Comparison of ENCODE assay signal across 15 mouse cellular contexts in the genomic region with DNA sequence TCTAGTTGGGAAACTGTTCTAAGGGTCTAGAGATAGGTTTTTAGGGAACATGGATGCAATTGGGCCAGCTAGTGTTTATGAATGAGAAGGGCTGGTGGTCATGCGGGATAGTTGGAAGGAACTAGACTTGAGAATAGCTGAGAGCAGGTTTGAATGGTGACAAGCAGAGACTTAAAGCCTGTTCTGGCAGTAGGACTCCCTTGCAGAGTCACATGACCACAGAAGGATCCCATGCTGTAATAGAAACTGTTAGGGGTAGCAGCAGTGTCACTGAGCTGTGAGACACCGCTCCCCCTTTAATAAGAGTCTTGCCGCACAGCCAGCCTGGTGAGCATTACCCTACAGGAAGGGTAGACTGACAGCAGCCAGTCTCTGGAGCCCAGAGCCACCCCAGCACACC.
DNase-seq lines count a peak whose midpoint lies in the region; ATAC-seq and TF ChIP-seq lines count a peak whose summit lies in the region.
"Had no signal": no experiment of that assay in that cellular context is flagged by ENCODE, and none has a peak within 500 bp of the region (broad histone marks: within the 10 kb centered on the region; RNA-seq: fewer than 3 reads in every experiment).

No protein-coding gene starts in this region.

- DNase-seq in heart, adult 2 months: no peak
- no peak for DNase-seq in cerebellum, postnatal 4 days (ENCODE audit: low spot score in 2 of 2)
- DNase-seq: kidney, adult 11 months; thymus, adult 2 months had no signal

- H3K27me3 ChIP-seq in heart, embryonic 13.5 days (replicated peaks): no peaks in the 10 kb centered on the region
- no peaks in the 10 kb centered on the region for H3K27me3 ChIP-seq in heart, adult 2 months (ENCODE audit: control insufficient read depth, insufficient read depth, low read length)
- no peaks in the 10 kb centered on the region for H3K27me3 ChIP-seq in hindbrain, embryonic 15.5 days
- no peaks in the 10 kb centered on the region for H3K27me3 ChIP-seq in hindbrain, embryonic 16.5 days (replicated peaks; ENCODE audit: control insufficient read depth, insufficient read depth, low read length)
- H3K27me3 ChIP-seq in midbrain, embryonic 13.5 days: no peaks in the 10 kb centered on the region
- no peaks in the 10 kb centered on the region for H3K27me3 ChIP-seq in midbrain, embryonic 15.5 days (replicated peaks)
- H3K27me3 ChIP-seq in neural tube, embryonic 14.5 days (ENCODE audit: control insufficient read depth, insufficient read depth, low read length): no peaks in the 10 kb centered on the region
- H3K27me3 ChIP-seq: embryonic facial prominence, embryonic 12.5 days; stomach, embryonic 15.5 days had no signal

- no peak for TF ChIP-seq EP300 in heart, adult 2 months (IDR thresholded peaks at IDR 0.05; ENCODE audit: insufficient read depth, low read depth, low read length)

- no peaks in the 10 kb centered on the region for H3K9me3 ChIP-seq in heart, embryonic 13.5 days
- H3K9me3 ChIP-seq in hindbrain, embryonic 15.5 days: no peaks in the 10 kb centered on the region
- no peaks in the 10 kb centered on the region for H3K9me3 ChIP-seq in hindbrain, embryonic 16.5 days (ENCODE audit: control insufficient read depth, low read length)
- H3K9me3 ChIP-seq in midbrain, embryonic 13.5 days: no peaks in the 10 kb centered on the region
- no peaks in the 10 kb centered on the region for H3K9me3 ChIP-seq in midbrain, embryonic 15.5 days
- no peaks in the 10 kb centered on the region for H3K9me3 ChIP-seq in neural tube, embryonic 14.5 days (ENCODE audit: control insufficient read depth, low read length)
- H3K9me3 ChIP-seq: embryonic facial prominence, embryonic 12.5 days; midbrain, embryonic 10.5 days; stomach, embryonic 15.5 days had no signal

- peak overlapping the region; percentile 64 for H3K4me2 ChIP-seq in heart, embryonic 13.5 days
- no peak overlapping the region for H3K4me2 ChIP-seq in hindbrain, embryonic 15.5 days
- H3K4me2 ChIP-seq in hindbrain, embryonic 16.5 days (ENCODE audit: low read length): no peak overlapping the region
- no peak overlapping the region for H3K4me2 ChIP-seq in midbrain, embryonic 13.5 days (replicated peaks)
- H3K4me2 ChIP-seq in midbrain, embryonic 15.5 days: no peak overlapping the region
- no peak overlapping the region for H3K4me2 ChIP-seq in neural tube, embryonic 14.5 days (ENCODE audit: low read depth, low read length)
- H3K4me2 ChIP-seq: embryonic facial prominence, embryonic 12.5 days; stomach, embryonic 15.5 days had no signal

- H3K4me3 ChIP-seq in heart, embryonic 13.5 days: no peak overlapping the region
- H3K4me3 ChIP-seq in heart, adult 2 months: no peak overlapping the region
- H3K4me3 ChIP-seq in hindbrain, embryonic 15.5 days: no peak overlapping the region
- H3K4me3 ChIP-seq in hindbrain, embryonic 16.5 days (ENCODE audit: low read length): no peak overlapping the region
- no peak overlapping the region for H3K4me3 ChIP-seq in midbrain, embryonic 13.5 days (replicated peaks)
- H3K4me3 ChIP-seq in midbrain, embryonic 15.5 days: no peak overlapping the region
- H3K4me3 ChIP-seq in neural tube, embryonic 14.5 days (ENCODE audit: low read depth, low read length): no peak overlapping the region
- H3K4me3 ChIP-seq: embryonic facial prominence, embryonic 12.5 days; midbrain, embryonic 10.5 days; stomach, embryonic 15.5 days had no signal

- H3K36me3 ChIP-seq in heart, embryonic 13.5 days: no peaks in the 10 kb centered on the region
- no peaks in the 10 kb centered on the region for H3K36me3 ChIP-seq in heart, adult 2 months (ENCODE audit: control insufficient read depth, insufficient read depth, low read length)
- no peaks in the 10 kb centered on the region for H3K36me3 ChIP-seq in hindbrain, embryonic 15.5 days
- H3K36me3 ChIP-seq in hindbrain, embryonic 16.5 days (ENCODE audit: control insufficient read depth, insufficient read depth, low read length): no peaks in the 10 kb centered on the region; the same call in 1 of the 2 replicates
- H3K36me3 ChIP-seq in midbrain, embryonic 13.5 days: 0 out of 2 replicates have a peak, but pooled peaks cover 5% of the 10 kb centered on the region
- no peaks in the 10 kb centered on the region for H3K36me3 ChIP-seq in midbrain, embryonic 15.5 days (replicated peaks)
- no peaks in the 10 kb centered on the region for H3K36me3 ChIP-seq in neural tube, embryonic 14.5 days (ENCODE audit: control insufficient read depth, insufficient read depth, low read length)
- H3K36me3 ChIP-seq: embryonic facial prominence, embryonic 12.5 days; stomach, embryonic 15.5 days had no signal

- TF ChIP-seq CTCF in heart, adult 2 months (IDR thresholded peaks at IDR 0.05): no peak

- intact Hi-C loops in heart, adult 2 months (cut with DNase I): no loop called here

- peaks cover 26% of the 10 kb centered on the region for H3K4me1 ChIP-seq in heart, embryonic 13.5 days
- peaks cover 5% of the 10 kb centered on the region for H3K4me1 ChIP-seq in heart, adult 2 months (ENCODE audit: control insufficient read depth, insufficient read depth, low read length)
- H3K4me1 ChIP-seq in hindbrain, embryonic 15.5 days (replicated peaks): peaks cover 13% of the 10 kb centered on the region; the same call in 1 of the 2 replicates
- peaks cover 3% of the 10 kb centered on the region; the same call in 1 of the 2 replicates for H3K4me1 ChIP-seq in hindbrain, embryonic 16.5 days (ENCODE audit: control insufficient read depth, insufficient read depth, low read depth, low read length)
- H3K4me1 ChIP-seq in midbrain, embryonic 13.5 days (replicated peaks): peaks cover 21% of the 10 kb centered on the region
- peaks cover 10% of the 10 kb centered on the region; the same call in 1 of the 2 replicates for H3K4me1 ChIP-seq in midbrain, embryonic 15.5 days
- peaks cover 4% of the 10 kb centered on the region; the same call in 1 of the 2 replicates for H3K4me1 ChIP-seq in neural tube, embryonic 14.5 days (ENCODE audit: control insufficient read depth, insufficient read depth, low read length)

- no peak for TF ChIP-seq POLR2A in heart, adult 2 months (IDR thresholded peaks at IDR 0.05; ENCODE audit: insufficient read depth, low read depth, low read length)

- no peaks in the 10 kb centered on the region for H3K79me2 ChIP-seq in heart, adult 2 months (replicated peaks; ENCODE audit: control insufficient read depth, insufficient read depth, low read length)

- peak overlapping the region; percentile 81 for H3K27ac ChIP-seq in heart, embryonic 13.5 days (replicated peaks)
- H3K27ac ChIP-seq in heart, adult 2 months: no peak overlapping the region
- H3K27ac ChIP-seq in hindbrain, embryonic 15.5 days (replicated peaks): no peak overlapping the region
- H3K27ac ChIP-seq in hindbrain, embryonic 16.5 days (ENCODE audit: low read depth, low read length): no peak overlapping the region
- H3K27ac ChIP-seq in midbrain, embryonic 13.5 days: 0 out of 2 replicates have a peak overlapping the region, but pooled peaks have one; percentile 41
- H3K27ac ChIP-seq in midbrain, embryonic 15.5 days: no peak overlapping the region
- H3K27ac ChIP-seq in neural tube, embryonic 14.5 days (ENCODE audit: low read depth, low read length): peak overlapping the region; percentile 25; the same call in 1 of the 2 replicates
- H3K27ac ChIP-seq: embryonic facial prominence, embryonic 12.5 days; macrophage; midbrain, embryonic 10.5 days; stomach, embryonic 15.5 days had no signal

- no peak; the same call in 1 of the 2 replicates for ATAC-seq in heart, embryonic 13.5 days (ENCODE audit: extremely low read depth, insufficient number of reproducible peaks, low FRiP score, low TSS enrichment)
- 0 out of 2 replicates have a peak, but pooled peaks have one; percentile 7 for ATAC-seq in hindbrain, embryonic 15.5 days (ENCODE audit: low FRiP score, low read depth)
- ATAC-seq in hindbrain, embryonic 16.5 days: no peak
- no peak for ATAC-seq in midbrain, embryonic 13.5 days
- no peak for ATAC-seq in midbrain, embryonic 15.5 days (replicated peaks)
- peak; percentile 22; the same call in 1 of the 2 replicates for ATAC-seq in neural tube, embryonic 14.5 days (ENCODE audit: low read depth)
- ATAC-seq: activated CD4-positive, CD25-positive, alpha-beta regulatory T cell, adult 4 months had no signal

- peak overlapping the region; percentile 69; the same call in 1 of the 2 replicates for H3K9ac ChIP-seq in heart, embryonic 13.5 days
- H3K9ac ChIP-seq in heart, adult 2 months (ENCODE audit: low read depth, low read length): no peak overlapping the region
- H3K9ac ChIP-seq in hindbrain, embryonic 15.5 days: no peak overlapping the region
- H3K9ac ChIP-seq in hindbrain, embryonic 16.5 days (ENCODE audit: low read depth, low read length): no peak overlapping the region
- no peak overlapping the region for H3K9ac ChIP-seq in midbrain, embryonic 13.5 days (replicated peaks)
- no peak overlapping the region for H3K9ac ChIP-seq in midbrain, embryonic 15.5 days
- H3K9ac ChIP-seq in neural tube, embryonic 14.5 days (replicated peaks; ENCODE audit: low read depth, low read length): no peak overlapping the region
- H3K9ac ChIP-seq: embryonic facial prominence, embryonic 12.5 days; stomach, embryonic 15.5 days had no signal

- 83% methylated on average over 3 of the region's 3 CpGs for WGBS in heart, embryonic 13.5 days
- WGBS in heart, adult 2 months: 95% methylated on average over 3 of the region's 3 CpGs
- 76% methylated on average over 3 of the region's 3 CpGs for WGBS in hindbrain, embryonic 15.5 days
- 72% methylated on average over 3 of the region's 3 CpGs for WGBS in hindbrain, embryonic 16.5 days
- 78% methylated on average over 3 of the region's 3 CpGs for WGBS in midbrain, embryonic 13.5 days
- WGBS in midbrain, embryonic 15.5 days: 90% methylated on average over 3 of the region's 3 CpGs
- 74% methylated on average over 3 of the region's 3 CpGs for WGBS in neural tube, embryonic 14.5 days

Comparison
In these comparisons a context has a peak if more than half of its experiments do, and no peak if none do; other contexts are left out.
1. ATAC-seq: peak in hindbrain, embryonic 15.5 days (single experiment) and neural tube, embryonic 14.5 days (single experiment); none in heart, embryonic 13.5 days (single experiment), hindbrain, embryonic 16.5 days (single experiment), midbrain, embryonic 13.5 days (single experiment) and midbrain, embryonic 15.5 days (single experiment).
2. H3K27ac ChIP-seq: peak in heart, embryonic 13.5 days (single experiment), midbrain, embryonic 13.5 days (single experiment) and neural tube, embryonic 14.5 days (single experiment); none in heart, adult 2 months (single experiment), hindbrain, embryonic 15.5 days (single experiment), hindbrain, embryonic 16.5 days (single experiment) and midbrain, embryonic 15.5 days (single experiment).